8 mouse cellular contexts compared by ENCODE assay signal in the genomic region with DNA sequence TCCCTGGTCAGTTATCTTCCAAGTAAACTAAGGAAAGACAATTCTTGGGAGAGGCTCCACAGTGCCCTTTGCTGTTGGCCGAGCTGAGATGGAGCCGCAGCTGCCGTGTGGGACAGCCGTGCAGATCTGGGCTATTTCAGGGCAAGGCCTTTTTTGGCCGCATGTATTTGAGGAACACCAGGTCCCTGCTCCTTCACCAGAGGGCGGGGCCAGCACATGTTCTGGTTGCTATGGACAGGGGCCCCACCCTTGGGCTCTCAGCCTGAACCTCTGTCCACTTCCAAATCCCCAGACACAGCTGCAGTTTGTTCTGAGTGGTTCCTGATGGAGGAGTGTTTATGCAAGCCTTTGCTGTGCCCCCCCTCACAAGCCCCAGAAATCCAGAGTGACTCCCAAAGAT. TPM values are rescaled to one million over a fixed set of nuclear protein-coding genes. Genes with fewer than 3 reads are reported as not detected.
DNase-seq lines count a peak whose midpoint lies in the region; ATAC-seq and TF ChIP-seq lines count a peak whose summit lies in the region.

No protein-coding gene starts in this region.

- peak overlapping the region; percentile 23 for H3K9ac ChIP-seq in heart, adult 2 months (ENCODE audit: low read depth, low read length)
- 0 out of 2 replicates have a peak overlapping the region, but pooled peaks have one; percentile 33 for H3K9ac ChIP-seq in kidney, embryonic 16.5 days (replicated peaks; ENCODE audit: low read length)
- no peak overlapping the region for H3K9ac ChIP-seq in forebrain, embryonic 13.5 days

- no peak for ATAC-seq in kidney, embryonic 16.5 days (ENCODE audit: low FRiP score, low TSS enrichment)
- ATAC-seq in forebrain, embryonic 13.5 days = no peak

- intact Hi-C loops in heart, adult 2 months (cut with DNase I) = no loop called here

- H3K4me3 ChIP-seq in heart, adult 2 months = no peak overlapping the region
- 0 out of 2 replicates have a peak overlapping the region, but pooled peaks have one; percentile 5 for H3K4me3 ChIP-seq in kidney, embryonic 16.5 days (ENCODE audit: low read length)
- no peak overlapping the region for H3K4me3 ChIP-seq in myocyte
- no peak overlapping the region for H3K4me3 ChIP-seq in forebrain, embryonic 13.5 days

- H3K36me3 ChIP-seq in heart, adult 2 months (ENCODE audit: control insufficient read depth, insufficient read depth, low read length) = peaks cover 27% of the 10 kb centered on the region
- H3K36me3 ChIP-seq in kidney, embryonic 16.5 days (ENCODE audit: insufficient read depth, low read length) = no peaks in the 10 kb centered on the region
- H3K36me3 ChIP-seq in myocyte (ENCODE audit: control insufficient read depth, insufficient read depth) = no peaks in the 10 kb centered on the region
- H3K36me3 ChIP-seq in forebrain, embryonic 13.5 days (ENCODE audit: poor library complexity, severe bottlenecking) = no peaks in the 10 kb centered on the region

- H3K4me1 ChIP-seq in heart, adult 2 months (ENCODE audit: control insufficient read depth, insufficient read depth, low read length) = peaks cover 50% of the 10 kb centered on the region
- peaks cover 64% of the 10 kb centered on the region for H3K4me1 ChIP-seq in kidney, embryonic 16.5 days (ENCODE audit: insufficient read depth, low read length)
- H3K4me1 ChIP-seq in forebrain, embryonic 13.5 days = peaks cover 27% of the 10 kb centered on the region

- H3K27me3 ChIP-seq in heart, adult 2 months (ENCODE audit: control insufficient read depth, insufficient read depth, low read length) = no peaks in the 10 kb centered on the region
- H3K27me3 ChIP-seq in kidney, embryonic 16.5 days (ENCODE audit: insufficient read depth, low read length) = no peaks in the 10 kb centered on the region
- H3K27me3 ChIP-seq in myocyte (ENCODE audit: control insufficient read depth, insufficient read depth, insufficient read length) = no peaks in the 10 kb centered on the region
- peaks cover under 1% of the 10 kb centered on the region for H3K27me3 ChIP-seq in forebrain, embryonic 13.5 days

- peak overlapping the region; percentile 97 for H3K27ac ChIP-seq in heart, adult 2 months
- H3K27ac ChIP-seq in kidney, embryonic 16.5 days (ENCODE audit: low read length) = peak overlapping the region; percentile 99
- H3K27ac ChIP-seq in forebrain, embryonic 13.5 days = no peak overlapping the region

- no peak for TF ChIP-seq CTCF in heart, adult 2 months (IDR thresholded peaks at IDR 0.05)

- 6% methylated on average over 6 of the region's 6 CpGs for WGBS in heart, adult 2 months
- WGBS in kidney, embryonic 16.5 days = 70% methylated on average over 6 of the region's 6 CpGs
- WGBS in forebrain, embryonic 13.5 days = 83% methylated on average over 6 of the region's 6 CpGs

- peak; percentile 38 for DNase-seq in adrenal gland, adult 2 months
- DNase-seq in adrenal gland, postnatal 4 days (ENCODE audit: low spot score in 2 of 2) = no peak
- DNase-seq in heart, adult 2 months = peak; percentile 87 to 93
- DNase-seq in left cerebral cortex, adult 18-20 months (ENCODE audit: low spot score in 2 of 2) = no peak
- no peak for DNase-seq in thymus, postnatal 14 days

- no peaks in the 10 kb centered on the region for H3K79me2 ChIP-seq in heart, adult 2 months (replicated peaks; ENCODE audit: control insufficient read depth, insufficient read depth, low read length)
- no peaks in the 10 kb centered on the region for H3K79me2 ChIP-seq in myocyte (ENCODE audit: control insufficient read depth, insufficient read depth)

- peak; percentile 78 for TF ChIP-seq POLR2A in heart, adult 2 months (IDR thresholded peaks at IDR 0.05; ENCODE audit: insufficient read depth, low read depth, low read length)
- no peak for TF ChIP-seq POLR2A in myocyte (IDR thresholded peaks at IDR 0.05; ENCODE audit: insufficient read length, low read depth)

- peaks cover 5% of the 10 kb centered on the region; the same call in 1 of the 2 replicates for H3K9me3 ChIP-seq in kidney, embryonic 16.5 days (ENCODE audit: low read length)
- no peaks in the 10 kb centered on the region; the same call in 1 of the 2 replicates for H3K9me3 ChIP-seq in forebrain, embryonic 13.5 days (replicated peaks)

- H3K4me2 ChIP-seq in kidney, embryonic 16.5 days (replicated peaks; ENCODE audit: low read depth, low read length) = peak overlapping the region; percentile 40
- H3K4me2 ChIP-seq in myocyte (ENCODE audit: low read depth) = peak overlapping the region; percentile 49
- no peak overlapping the region for H3K4me2 ChIP-seq in forebrain, embryonic 13.5 days

- H3ac ChIP-seq in myocyte (ENCODE audit: control insufficient read depth, insufficient read length) = no peak overlapping the region

- TF ChIP-seq EP300 in heart, adult 2 months (IDR thresholded peaks at IDR 0.05; ENCODE audit: insufficient read depth, low read depth, low read length) = peak; percentile 92

TF ChIP-seq in myocyte, 11 proteins besides CTCF, POLR2A, EP300 and RAD21 (continues in another document):
- TF ChIP-seq MYOG (IDR thresholded peaks at IDR 0.05; ENCODE audit: control insufficient read depth in 1 of 3, insufficient read depth in 1 of 3, insufficient read length in 2 of 3, low read depth in 2 of 3) (peak; percentile 77 to 88 (median 87)), CEBPB (IDR thresholded peaks at IDR 0.05; ENCODE audit: insufficient read depth, poor library complexity, severe bottlenecking) (no peak), USF1 (IDR thresholded peaks at IDR 0.05; ENCODE audit: low read depth) (no peak), MAX (IDR thresholded peaks at IDR 0.05; ENCODE audit: low read depth) (peak; percentile 17), E2F4 (IDR thresholded peaks at IDR 0.05; ENCODE audit: insufficient read depth) (no peak), REST (IDR thresholded peaks at IDR 0.05; ENCODE audit: insufficient read depth, insufficient read length) (no peak), TCF12 (IDR thresholded peaks at IDR 0.05; ENCODE audit: insufficient read depth, poor library complexity, severe bottlenecking) (no peak), SRF (IDR thresholded peaks at IDR 0.05; ENCODE audit: control insufficient read depth, insufficient read length, low read depth) (peak; percentile 94), POLR2AphosphoS2 (IDR thresholded peaks at IDR 0.05; ENCODE audit: insufficient read length, low read depth) (no peak), MYOD1 (IDR thresholded peaks at IDR 0.05; ENCODE audit: control insufficient read depth in 1 of 3, insufficient read length in 2 of 3, low read depth in 2 of 3) (peak; percentile 82 to 83 (median 83))

RNA-seq across cellular contexts. Expression of gene Wbp2, which starts 13.6 kb away (rescaled TPM):
- total RNA-seq in adrenal gland, adult 2 months (2021) = 100 to 1,000 TPM; 165 to 185 TPM
- 517 and 528 TPM in 2 replicates for polyA plus RNA-seq in adrenal gland, adult 2 months (2012; rRNA removed)
- total RNA-seq in adrenal gland, postnatal 4 days (2021) = 100 to 1,000 TPM; 126 to 136 TPM
- total RNA-seq in heart, adult 2 months (2021) = 100 to 1,000 TPM in 1 of 2 experiments, 10 to 100 TPM in 1; 91.0 to 108 TPM
- 151 and 176 TPM in 2 replicates for polyA plus RNA-seq in heart, adult 2 months (2012; rRNA removed)
- 99.4 and 123 TPM in 2 replicates for polyA plus RNA-seq in kidney, embryonic 16.5 days (2015; fragmentation: Nextera tagmentation; extraction: Ambion mirVana)
- polyA plus RNA-seq in myocyte (2012; fragmentation: generic; extraction: Trizol) = 156 TPM
- polyA plus RNA-seq in forebrain, embryonic 13.5 days (2015; fragmentation: Nextera tagmentation; extraction: Ambion mirVana) = 114 and 115 TPM in 2 replicates
- 100 to 1,000 TPM; 464 to 477 TPM for total RNA-seq in left cerebral cortex, adult 18-20 months (2021)

RNA-seq across cellular contexts. Expression of gene Unc13d, which starts 22.6 kb away (rescaled TPM):
- 1 to 10 TPM in 1 of 2 experiments, under 1 TPM in 1; 0.83 to 1.0 TPM for total RNA-seq in adrenal gland, adult 2 months (2021)
- polyA plus RNA-seq in adrenal gland, adult 2 months (2012; rRNA removed) = 2.3 and 3.4 TPM in 2 replicates
- total RNA-seq in adrenal gland, postnatal 4 days (2021) = 1 to 10 TPM; 1.1 to 2.4 TPM
- total RNA-seq in heart, adult 2 months (2021) = 1 to 10 TPM in 1 of 2 experiments, under 1 TPM in 1; 0.55 to 1.5 TPM
- 1.1 and 1.7 TPM in 2 replicates for polyA plus RNA-seq in heart, adult 2 months (2012; rRNA removed)
- 1.00 and 1.4 TPM in 2 replicates for polyA plus RNA-seq in kidney, embryonic 16.5 days (2015; fragmentation: Nextera tagmentation; extraction: Ambion mirVana)
- polyA plus RNA-seq in myocyte (2012; fragmentation: generic; extraction: Trizol) = 9.1 TPM
- 0.84 and 0.98 TPM in 2 replicates for polyA plus RNA-seq in forebrain, embryonic 13.5 days (2015; fragmentation: Nextera tagmentation; extraction: Ambion mirVana)
- 1 to 10 TPM; 1.8 to 2.7 TPM for total RNA-seq in left cerebral cortex, adult 18-20 months (2021)

RNA-seq across cellular contexts. Expression of gene Trim47, which starts 26.6 kb away (rescaled TPM):
- total RNA-seq in adrenal gland, adult 2 months (2021) = 10 to 100 TPM; 10.3 to 17.9 TPM
- 49.1 and 68.9 TPM in 2 replicates for polyA plus RNA-seq in adrenal gland, adult 2 months (2012; rRNA removed)
- total RNA-seq in adrenal gland, postnatal 4 days (2021) = 10 to 100 TPM; 21.3 to 23.9 TPM
- 10 to 100 TPM; 23.1 to 28.2 TPM for total RNA-seq in heart, adult 2 months (2021)
- polyA plus RNA-seq in heart, adult 2 months (2012; rRNA removed) = 23.7 and 29.5 TPM in 2 replicates
- 23.9 and 31.2 TPM in 2 replicates for polyA plus RNA-seq in kidney, embryonic 16.5 days (2015; fragmentation: Nextera tagmentation; extraction: Ambion mirVana)
- 101 TPM for polyA plus RNA-seq in myocyte (2012; fragmentation: generic; extraction: Trizol)
- 2.7 and 2.8 TPM in 2 replicates for polyA plus RNA-seq in forebrain, embryonic 13.5 days (2015; fragmentation: Nextera tagmentation; extraction: Ambion mirVana)
- 1 to 10 TPM; 7.3 to 7.9 TPM for total RNA-seq in left cerebral cortex, adult 18-20 months (2021)

RNA-seq across cellular contexts. Expression of gene Trim65, which starts 30.5 kb away (rescaled TPM):
- 10 to 100 TPM in 1 of 2 experiments, 1 to 10 TPM in 1; 9.5 to 11.8 TPM for total RNA-seq in adrenal gland, adult 2 months (2021)
- 15.9 and 16.0 TPM in 2 replicates for polyA plus RNA-seq in adrenal gland, adult 2 months (2012; rRNA removed)
- 1 to 10 TPM; 8.2 to 8.5 TPM for total RNA-seq in adrenal gland, postnatal 4 days (2021)
- total RNA-seq in heart, adult 2 months (2021) = 1 to 10 TPM; 6.1 to 8.6 TPM
- polyA plus RNA-seq in heart, adult 2 months (2012; rRNA removed) = 8.8 and 10.8 TPM in 2 replicates
- 4.9 and 6.3 TPM in 2 replicates for polyA plus RNA-seq in kidney, embryonic 16.5 days (2015; fragmentation: Nextera tagmentation; extraction: Ambion mirVana)
- polyA plus RNA-seq in myocyte (2012; fragmentation: generic; extraction: Trizol) = 1.9 TPM
- polyA plus RNA-seq in forebrain, embryonic 13.5 days (2015; fragmentation: Nextera tagmentation; extraction: Ambion mirVana) = 1.2 and 1.6 TPM in 2 replicates
- total RNA-seq in left cerebral cortex, adult 18-20 months (2021) = 1 to 10 TPM; 7.3 to 7.9 TPM

RNA-seq across cellular contexts. Expression of gene Mrpl38, which starts 38.3 kb away (rescaled TPM):
- total RNA-seq in adrenal gland, adult 2 months (2021) = 100 to 1,000 TPM; 102 to 108 TPM
- 134 and 167 TPM in 2 replicates for polyA plus RNA-seq in adrenal gland, adult 2 months (2012; rRNA removed)
- total RNA-seq in adrenal gland, postnatal 4 days (2021) = 10 to 100 TPM; 75.4 to 81.6 TPM
- total RNA-seq in heart, adult 2 months (2021) = 10 to 100 TPM; 56.8 to 59.7 TPM
- 42.1 and 55.5 TPM in 2 replicates for polyA plus RNA-seq in heart, adult 2 months (2012; rRNA removed)
- polyA plus RNA-seq in kidney, embryonic 16.5 days (2015; fragmentation: Nextera tagmentation; extraction: Ambion mirVana) = 119 and 120 TPM in 2 replicates
- 141 TPM for polyA plus RNA-seq in myocyte (2012; fragmentation: generic; extraction: Trizol)
- polyA plus RNA-seq in forebrain, embryonic 13.5 days (2015; fragmentation: Nextera tagmentation; extraction: Ambion mirVana) = 79.8 and 86.1 TPM in 2 replicates
- 10 to 100 TPM; 61.7 to 66.9 TPM for total RNA-seq in left cerebral cortex, adult 18-20 months (2021)

Comparison
In these comparisons a context has a peak if more than half of its experiments do, and no peak if none do; other contexts are left out.
1. DNase-seq: peak in adrenal gland, adult 2 months (single experiment) and heart, adult 2 months (2 of 2); none in adrenal gland, postnatal 4 days (0 of 2), left cerebral cortex, adult 18-20 months (0 of 2) and thymus, postnatal 14 days (single experiment).